Mouse (Mus musculus): ENCODE measurements around the gene Sprr1a.

DNA sequence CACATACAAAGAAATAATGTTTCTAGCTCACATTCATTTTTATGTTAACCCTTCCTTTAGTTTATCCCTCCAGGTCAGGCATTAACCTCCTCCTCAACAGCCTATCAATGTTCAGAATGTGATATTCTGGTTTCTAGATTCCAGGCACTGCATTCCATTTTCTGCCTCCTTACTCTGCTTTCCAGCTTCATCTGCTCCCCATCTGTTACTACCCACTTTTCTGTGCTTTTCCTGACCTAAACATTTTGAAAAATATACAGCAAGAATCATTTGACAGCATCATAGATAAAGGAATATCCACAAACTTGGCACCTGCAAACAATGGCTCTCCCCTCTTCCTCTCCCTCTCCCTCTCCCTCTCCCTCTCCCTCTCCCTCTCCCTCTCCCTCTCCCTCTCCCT, 17.8 kb upstream of the Sprr1a start:
- TF ChIP-seq CTCF (IDR thresholded peaks at IDR 0.05; ENCODE audit: low read depth, low read length): no peak
- TF ChIP-seq TAL1 (conservative IDR thresholded peaks at IDR 0.05; ENCODE audit: low read depth, low read length): no peak
- no peak for TF ChIP-seq GATA2 (IDR thresholded peaks at IDR 0.05; ENCODE audit: borderline replicate concordance, low read depth, low read length)
